Mouse (Mus musculus) heart, adult 2 months (tissue): ENCODE measurements around the gene Ccer2.

Source experiments
- CTCF ChIP-seq: fragments of 200-600 bp; IDR thresholded peaks from 2 replicates; pipeline ENCODE4 v1.8.1; 2022; ENCODE audit warnings: antibody characterized with exemption, mild to moderate bottlenecking, moderate library complexity
- EP300 ChIP-seq: fragments of 200-500 bp; IDR thresholded peaks from 2 replicates; pipeline ENCODE4 v1.6.1; 2011; ENCODE audit warnings: low read depth, low read length, control low read depth; ENCODE audit not compliant: insufficient read depth
- POLR2A ChIP-seq: fragments of 200-500 bp; IDR thresholded peaks from 2 replicates; pipeline ENCODE4 v1.6.1; 2011; ENCODE audit warnings: mild to moderate bottlenecking, low read depth, low read length, control low read depth; ENCODE audit not compliant: insufficient read depth

GRCm38 (mm10) chr7:28794496-28794895 is 38.5 kb downstream of the Ccer2 start:
- no peak for TF ChIP-seq EP300
- no peak for TF ChIP-seq POLR2A
- TF ChIP-seq CTCF = no peak
